In genomic region chr12:52699961-52700696, GRCm38 (mm10) we compare ENCODE assay signal across 8 mouse cellular contexts. TPM values are rescaled to one million over a fixed set of nuclear protein-coding genes. Genes with fewer than 3 reads are reported as not detected.
DNase-seq lines count a peak whose midpoint lies in the region; ATAC-seq lines count a peak whose summit lies in the region.

No protein-coding gene starts in this region.

- no peaks in the 10 kb centered on the region for H3K36me3 ChIP-seq in heart, embryonic 16.5 days (ENCODE audit: control insufficient read depth, insufficient read depth)
- H3K36me3 ChIP-seq in forebrain, embryonic 14.5 days (ENCODE audit: control insufficient read depth, insufficient read depth, low read length), result no peaks in the 10 kb centered on the region
- no peaks in the 10 kb centered on the region for H3K36me3 ChIP-seq in midbrain, embryonic 15.5 days (replicated peaks)

- H3K4me3 ChIP-seq in heart, embryonic 16.5 days (ENCODE audit: low read length), result no peak overlapping the region
- H3K4me3 ChIP-seq in forebrain, embryonic 14.5 days (ENCODE audit: low read depth, low read length), result peak overlapping the region; percentile 51
- peak overlapping the region; percentile 49 for H3K4me3 ChIP-seq in midbrain, embryonic 15.5 days

- WGBS in heart, embryonic 16.5 days, result 58% methylated on average over 15 of the region's 15 CpGs
- WGBS in forebrain, embryonic 14.5 days, result 4% methylated on average over 15 of the region's 15 CpGs
- WGBS in midbrain, embryonic 15.5 days, result 6% methylated on average over 15 of the region's 15 CpGs

- H3K27ac ChIP-seq in heart, embryonic 16.5 days (ENCODE audit: low read length), result no peak overlapping the region
- peak overlapping the region; percentile 86 for H3K27ac ChIP-seq in forebrain, embryonic 14.5 days (ENCODE audit: low read depth, low read length)
- H3K27ac ChIP-seq in midbrain, embryonic 15.5 days, result peak overlapping the region; percentile 92

- no peaks in the 10 kb centered on the region for H3K9me3 ChIP-seq in heart, embryonic 16.5 days (replicated peaks; ENCODE audit: control insufficient read depth, low read length)
- H3K9me3 ChIP-seq in forebrain, embryonic 14.5 days (replicated peaks; ENCODE audit: control insufficient read depth, low read length), result no peaks in the 10 kb centered on the region
- no peaks in the 10 kb centered on the region for H3K9me3 ChIP-seq in midbrain, embryonic 15.5 days

- no peak for ATAC-seq in heart, embryonic 16.5 days (replicated peaks; ENCODE audit: extremely low read depth, insufficient read depth, low FRiP score)
- peak; percentile 51 for ATAC-seq in forebrain, embryonic 14.5 days
- peak; percentile 63 for ATAC-seq in midbrain, embryonic 15.5 days (replicated peaks)

- DNase-seq in heart, postnatal 36 days, result no peak
- DNase-seq in cerebellum, adult 11 months, result peak; percentile 28
- peak; percentile 61 for DNase-seq in forebrain, embryonic 14.5 days (ENCODE audit: low spot score)
- no peak for DNase-seq in natural killer cell, adult 2 months (ENCODE audit: low spot score in 2 of 2)
- DNase-seq in gastrocnemius, postnatal 14 days, result no peak
- no peak for DNase-seq in urinary bladder, postnatal 10 days (ENCODE audit: low spot score)

- H3K9ac ChIP-seq in heart, embryonic 16.5 days (ENCODE audit: low read length), result peak overlapping the region; percentile 11; the same call in 1 of the 2 replicates
- peak overlapping the region; percentile 79 for H3K9ac ChIP-seq in forebrain, embryonic 14.5 days (ENCODE audit: low read length)
- H3K9ac ChIP-seq in midbrain, embryonic 15.5 days, result peak overlapping the region; percentile 70

- no peaks in the 10 kb centered on the region for H3K27me3 ChIP-seq in heart, embryonic 16.5 days (ENCODE audit: control insufficient read depth, insufficient read depth, low read length)
- no peaks in the 10 kb centered on the region for H3K27me3 ChIP-seq in forebrain, embryonic 14.5 days (replicated peaks; ENCODE audit: control insufficient read depth, insufficient read depth, low read length)
- no peaks in the 10 kb centered on the region for H3K27me3 ChIP-seq in midbrain, embryonic 15.5 days (replicated peaks)

- H3K4me1 ChIP-seq in heart, embryonic 16.5 days (ENCODE audit: control insufficient read depth, insufficient read depth, low read length), result peaks cover 8% of the 10 kb centered on the region; the same call in 1 of the 2 replicates
- peaks cover 20% of the 10 kb centered on the region for H3K4me1 ChIP-seq in forebrain, embryonic 14.5 days (ENCODE audit: control insufficient read depth, insufficient read depth, low read length)
- H3K4me1 ChIP-seq in midbrain, embryonic 15.5 days, result peaks cover 49% of the 10 kb centered on the region

- peak overlapping the region; percentile 58; the same call in 1 of the 2 replicates for H3K4me2 ChIP-seq in heart, embryonic 16.5 days (ENCODE audit: low read depth, low read length)
- H3K4me2 ChIP-seq in forebrain, embryonic 14.5 days (ENCODE audit: low read length), result peak overlapping the region; percentile 71
- peak overlapping the region; percentile 68 for H3K4me2 ChIP-seq in midbrain, embryonic 15.5 days

- intact Hi-C loops in heart, postnatal 36 days (cut with DNase I), result no loop called here
- intact Hi-C loops in gastrocnemius, postnatal 14 days (cut with DNase I; ENCODE audit: low total_unique reads), result no loop called here

RNA-seq across cellular contexts. Expression of gene Akap6, which starts 0.9 kb away (rescaled TPM):
- 10.8 and 11.8 TPM in 2 replicates for polyA plus RNA-seq in heart, embryonic 16.5 days (2015; fragmentation: Nextera tagmentation; extraction: Ambion mirVana)
- total RNA-seq in heart, postnatal 36 days (2021), result 10 to 100 TPM; 97.4 to 99.6 TPM
- 13.3 and 21.0 TPM in 2 replicates for polyA plus RNA-seq in forebrain, embryonic 14.5 days (2014; fragmentation: Nextera tagmentation; extraction: Ambion mirVana)
- 25.8 and 29.1 TPM in 2 replicates for polyA plus RNA-seq in midbrain, embryonic 15.5 days (2015; fragmentation: Nextera tagmentation; extraction: Ambion mirVana)
- 10 to 100 TPM; 40.3 to 48.2 TPM for total RNA-seq in gastrocnemius, postnatal 14 days (2021)

Comparison
In these comparisons a context has a peak if more than half of its experiments do, and no peak if none do; other contexts are left out.
1. H3K9ac ChIP-seq: peak in every context shown above with its lines; median percentile 79 in forebrain, embryonic 14.5 days; 70 in midbrain, embryonic 15.5 days; 11 in heart, embryonic 16.5 days.
2. DNase-seq: peak in cerebellum, adult 11 months (single experiment) and forebrain, embryonic 14.5 days (single experiment); none in heart, postnatal 36 days (0 of 2), natural killer cell, adult 2 months (0 of 2), gastrocnemius, postnatal 14 days (single experiment) and urinary bladder, postnatal 10 days (single experiment).
3. Peak in every context shown above with its lines, with median percentiles within 50 percentile points of each other: H3K4me2 ChIP-seq.